Mouse (Mus musculus) liver, embryonic 14.5 days (tissue): ENCODE measurements around the gene Usp54. TPM values are rescaled to one million over a fixed set of nuclear protein-coding genes. Genes with fewer than 3 reads are reported as not detected.

ENCODE experiments used
- ATAC-seq: fragments of 200-750 bp; cut with Nextera tagmentation; 2 replicates; pipeline ENCODE4 v1.8.0; 2017; ENCODE audit warnings: moderate number of reproducible peaks, mild to moderate bottlenecking, moderate library complexity; ENCODE audit not compliant: insufficient read depth
- DNase-seq, 3 experiments: peaks; one replicate each; pipeline ENCODE4 v3.0.0-alpha.2; 2012 to 2013; ENCODE audit warnings: low read depth in 3 of 3, low spot score in 3 of 3
- H3K27ac ChIP-seq: fragments of 300-500 bp; sonication (generic); 2 replicates; pipeline ENCODE4 v1.5.1; 2014; ENCODE audit warnings: moderate library complexity, mild to moderate bottlenecking, control low read depth, inconsistent platforms
- H3K27me3 ChIP-seq: fragments of 300-500 bp; sonication (generic); 2 replicates; pipeline ENCODE4 v1.6.1; 2014; ENCODE audit warnings: mild to moderate bottlenecking, low read length, moderate library complexity; ENCODE audit not compliant: control insufficient read depth, insufficient read depth
- H3K36me3 ChIP-seq: fragments of 300-500 bp; sonication (generic); replicated peaks from 2 replicates; pipeline ENCODE4 v1.6.1; 2014; ENCODE audit warnings: low read depth; ENCODE audit not compliant: control insufficient read depth, insufficient read depth
- H3K4me1 ChIP-seq, 2 experiments: fragments of 200-500 bp in 1 of 2; fragments of 300-500 bp in 1 of 2; sonication (generic) in 1 of 2; replicated peaks; 2 replicates each; pipeline ENCODE4 v1.6.1; 2012 to 2014; ENCODE audit warnings: antibody characterized with exemption in 1 of 2, inconsistent platforms in 1 of 2, low read length in 1 of 2; ENCODE audit not compliant: control insufficient read depth in 2 of 2, insufficient read depth in 2 of 2
- H3K4me2 ChIP-seq: fragments of 300-500 bp; sonication (generic); 2 replicates; pipeline ENCODE4 v1.6.1; 2014; ENCODE audit warnings: low read depth, mild to moderate bottlenecking, control low read depth, moderate library complexity
- H3K4me3 ChIP-seq, 2 experiments: fragments of 200-500 bp in 1 of 2; fragments of 300-500 bp in 1 of 2; sonication (generic) in 1 of 2; 2 replicates each; pipeline ENCODE4 v1.5.1; 2012 to 2014; ENCODE audit warnings: low read depth in 2 of 2, low read length in 2 of 2, mild to moderate bottlenecking in 2 of 2, control low read depth in 1 of 2, inconsistent platforms in 1 of 2, moderate library complexity in 1 of 2; ENCODE audit not compliant: insufficient read depth in 1 of 2
- H3K9ac ChIP-seq: fragments of 300-500 bp; sonication (generic); replicated peaks from 2 replicates; pipeline ENCODE4 v1.6.1; 2014; ENCODE audit warnings: mild to moderate bottlenecking, control low read depth, moderate library complexity
- H3K9me3 ChIP-seq: fragments of 300-500 bp; sonication (generic); 2 replicates; pipeline ENCODE4 v1.6.1; 2016; ENCODE audit warnings: low read length, mixed read lengths; ENCODE audit not compliant: control insufficient read depth
- CTCF ChIP-seq: IDR thresholded peaks from 2 replicates; pipeline ENCODE4 v1.5.1; 2016; ENCODE audit warnings: antibody characterized with exemption, low read depth, control low read depth
- EP300 ChIP-seq: IDR thresholded peaks from 2 replicates; pipeline ENCODE4 v1.6.1; 2016; ENCODE audit warnings: antibody characterized with exemption, low read depth
- WGBS: fragments of 180-500 bp; shearing (Covaris S2); extraction: QIAGEN DNeasy Blood & Tissue Kit; methylation state at CpG from one replicate; pipeline ENCODE4 v1.1.7; 2014; ENCODE audit not compliant: insufficient replicate concordance; 5-methylcytosine and 5-hydroxymethylcytosine counted together
- polyA plus RNA-seq, 2 experiments: library from polyadenylated mRNA; depleted of rRNA in 1 of 2; stranded (reverse) in 1 of 2; unstranded in 1 of 2; fragments of >200 nt; fragmentation: Nextera tagmentation in 1 of 2; extraction: Ambion mirVana in 1 of 2; gene quantifications; 2 replicates each; pipeline versions ENCODE4 v1.2.1 to v1.2.3; 2012 to 2014

Usp54 gene
- polyA plus RNA-seq (2012; rRNA removed) (1.2 and 1.3 TPM in 2 replicates), polyA plus RNA-seq (2014; fragmentation: Nextera tagmentation; extraction: Ambion mirVana) (1.1 and 1.2 TPM in 2 replicates)

DNA sequence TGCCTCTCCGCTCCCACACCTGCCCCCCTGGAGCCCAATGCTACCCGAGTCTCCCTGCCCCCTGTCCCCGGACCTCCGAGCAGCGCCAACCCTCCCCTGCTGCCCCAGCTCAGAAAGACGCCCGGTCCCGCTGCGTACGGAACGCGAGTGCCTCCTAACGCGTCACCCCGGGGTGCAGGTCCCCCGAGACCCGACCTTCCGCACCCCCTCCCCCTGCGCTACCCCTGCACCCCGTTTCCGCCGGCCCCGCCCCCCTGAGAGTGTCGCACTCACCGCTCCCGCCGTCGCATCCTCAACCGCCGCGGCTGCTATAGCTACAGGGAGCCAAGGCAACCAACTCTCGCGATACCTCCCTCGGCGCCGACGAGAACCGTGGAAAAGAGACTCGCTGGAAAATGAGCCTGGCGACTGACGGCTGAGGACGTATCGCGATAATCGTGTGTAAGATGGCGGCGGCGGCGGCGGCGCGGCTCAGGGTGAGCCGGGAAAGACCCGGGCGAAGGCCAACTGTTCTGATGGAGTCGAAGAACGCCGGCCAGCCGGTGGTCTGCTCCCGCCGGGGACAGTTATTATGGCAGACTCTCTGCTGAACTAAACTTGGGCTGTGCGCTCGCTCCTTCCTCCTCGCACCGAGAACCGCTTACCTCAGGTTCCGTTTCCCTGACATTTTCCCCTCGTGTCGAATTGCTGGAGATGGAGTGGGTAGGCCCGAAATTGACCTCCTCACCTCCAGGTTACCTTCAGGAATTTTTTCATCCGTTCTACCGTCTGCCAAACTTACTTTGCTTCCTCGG lies at the start of gene Usp54:
Gene Usp54 (minus strand): TSS at position 420 of the 794 bp plus-strand sequence.
- WGBS: under 1% methylated on average over 73 of the region's 73 CpGs
- peak; percentile 94 for ATAC-seq

DNA sequence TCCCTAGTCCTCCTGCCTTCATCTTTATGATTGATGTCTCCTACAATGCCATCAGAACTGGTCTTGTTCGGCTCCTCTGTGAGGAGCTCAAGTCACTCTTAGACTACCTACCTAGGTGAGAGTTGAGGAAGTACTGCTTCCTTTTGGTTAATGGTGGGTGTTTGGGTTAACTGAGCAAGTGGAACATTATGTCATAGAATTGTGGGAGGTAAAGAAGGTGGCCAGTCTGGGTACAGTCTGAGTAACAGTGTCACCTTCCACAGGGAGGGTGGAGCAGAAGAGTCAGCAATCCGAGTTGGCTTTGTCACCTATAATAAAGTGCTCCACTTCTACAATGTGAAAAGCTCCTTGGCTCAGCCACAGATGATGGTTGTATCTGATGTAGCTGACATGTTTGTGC lies 48.1 kb upstream of the Usp54 start:
- no peak for DNase-seq

More for the DNA sequence above, at the start of gene Usp54:
- no peaks in the 10 kb centered on the region for H3K36me3 ChIP-seq
- no peaks in the 10 kb centered on the region for H3K9me3 ChIP-seq
- no peak for TF ChIP-seq CTCF
- TF ChIP-seq EP300: peak; percentile 75
- H3K9ac ChIP-seq: peak within 1 kb of the TSS; percentile 93
- peak within 1 kb of the TSS; percentile 83 to 96 for H3K4me3 ChIP-seq
- no peaks in the 10 kb centered on the region for H3K27me3 ChIP-seq
- H3K27ac ChIP-seq: peak within 1 kb of the TSS; percentile 76
- peak; percentile 97 to 99 (median 98) for DNase-seq
- H3K4me2 ChIP-seq: peak within 1 kb of the TSS; percentile 91
- peaks cover 15 to 17% of the 10 kb centered on the region in 2 experiments for H3K4me1 ChIP-seq

DNA sequence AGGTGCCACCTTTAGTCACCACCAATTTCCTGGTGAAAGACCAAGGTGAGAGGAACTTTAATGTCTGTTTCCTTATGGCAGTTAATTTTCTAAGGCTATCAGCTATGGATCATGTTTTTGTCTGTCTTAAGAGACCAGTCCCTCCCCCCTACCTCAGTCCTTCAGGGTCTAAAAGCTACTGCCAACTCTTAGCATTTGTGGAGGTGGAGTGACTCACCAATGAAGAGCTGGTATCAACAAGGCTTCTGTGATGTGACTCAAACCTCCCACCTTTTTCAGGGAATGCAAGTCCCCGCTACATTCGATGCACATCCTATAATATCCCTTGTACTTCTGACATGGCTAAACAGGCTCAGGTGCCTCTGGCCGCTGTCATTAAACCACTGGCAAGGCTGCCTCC lies 45.7 kb upstream of the Usp54 start:
- no peak overlapping the region for H3K9ac ChIP-seq
- H3K4me3 ChIP-seq: no peak overlapping the region
- no peaks in the 10 kb centered on the region for H3K27me3 ChIP-seq
- 0 out of 4 replicates have a peak, but pooled peaks cover 0 to 2% of the 10 kb centered on the region in 2 experiments for H3K4me1 ChIP-seq
- no peak for ATAC-seq
- H3K9me3 ChIP-seq: no peaks in the 10 kb centered on the region
- TF ChIP-seq EP300 (no peak), CTCF (no peak)
- WGBS: 90% methylated on average over 3 of the region's 3 CpGs
- H3K36me3 ChIP-seq: peaks cover 93% of the 10 kb centered on the region
- no peak for DNase-seq
- H3K4me2 ChIP-seq: no peak overlapping the region
- no peak overlapping the region for H3K27ac ChIP-seq

More for the DNA sequence above, 48.1 kb upstream of the Usp54 start:
- H3K27ac ChIP-seq: no peak overlapping the region
- H3K27me3 ChIP-seq: no peaks in the 10 kb centered on the region
- no peak for ATAC-seq
- no peak overlapping the region for H3K4me3 ChIP-seq
- TF ChIP-seq CTCF (no peak), EP300 (no peak)
- H3K4me2 ChIP-seq: no peak overlapping the region
- no peaks in the 10 kb centered on the region for H3K9me3 ChIP-seq
- WGBS: 80% methylated on average over 2 of the region's 2 CpGs
- H3K36me3 ChIP-seq: peaks cover 92% of the 10 kb centered on the region
- no peak overlapping the region for H3K9ac ChIP-seq
- H3K4me1 ChIP-seq: peaks cover 2 to 4% of the 10 kb centered on the region in 2 experiments; a peak in 2 of 4 replicates

DNA sequence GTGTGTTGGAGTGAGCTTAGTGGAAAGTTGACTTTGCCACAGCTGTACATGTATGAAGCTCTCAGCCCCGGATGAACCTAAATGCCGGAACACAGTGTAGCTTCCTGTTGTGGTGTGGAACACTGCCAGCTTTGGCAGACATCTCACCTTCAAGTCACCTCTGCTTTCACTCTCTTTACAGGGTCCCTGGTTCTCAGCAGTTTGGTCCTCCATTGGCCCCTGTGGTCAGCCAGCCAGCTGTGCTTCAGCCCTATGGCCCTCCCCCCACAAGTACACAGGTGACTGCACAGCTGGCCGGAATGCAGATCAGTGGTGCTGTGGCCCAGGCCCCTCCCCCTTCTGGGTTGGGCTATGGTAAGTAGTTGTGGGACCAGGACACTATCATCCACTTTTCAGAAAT lies 41.6 kb upstream of the Usp54 start:
- no peaks in the 10 kb centered on the region for H3K9me3 ChIP-seq
- ATAC-seq (peak; percentile 48), DNase-seq (no peak)
- no peak overlapping the region for H3K27ac ChIP-seq
- no peak overlapping the region for H3K4me2 ChIP-seq
- WGBS: 59% methylated on average over 3 of the region's 3 CpGs
- 0 out of 4 replicates have a peak, but pooled peaks cover 0 to 2% of the 10 kb centered on the region in 2 experiments for H3K4me1 ChIP-seq
- no peak for TF ChIP-seq EP300
- TF ChIP-seq CTCF: no peak
- no peak overlapping the region for H3K9ac ChIP-seq
- peaks cover 96% of the 10 kb centered on the region for H3K36me3 ChIP-seq
- no peaks in the 10 kb centered on the region for H3K27me3 ChIP-seq
- H3K4me3 ChIP-seq: no peak overlapping the region

DNA sequence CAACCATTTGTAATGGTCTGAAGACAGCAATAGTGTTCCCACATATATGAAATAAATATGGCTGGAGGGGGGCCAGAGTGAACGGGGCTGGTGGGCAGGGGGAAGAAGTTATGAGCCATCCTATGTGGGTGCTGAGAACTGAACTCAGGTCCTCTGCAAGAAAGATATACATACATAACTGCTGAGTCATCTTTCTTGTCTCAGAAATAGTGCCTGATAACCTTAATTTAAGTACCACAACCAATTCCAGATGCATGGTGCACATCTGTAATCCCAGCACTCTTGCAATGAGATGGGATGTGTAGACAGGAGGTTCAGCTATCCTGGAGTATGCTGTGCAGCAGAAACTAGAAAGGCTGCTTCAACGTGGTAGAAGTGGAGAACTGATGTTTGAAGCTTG lies 40.9 kb upstream of the Usp54 start:
- H3K27ac ChIP-seq: no peak overlapping the region
- H3K4me3 ChIP-seq: no peak overlapping the region
- ATAC-seq: no peak
- DNase-seq: no peak
- no peak overlapping the region for H3K4me2 ChIP-seq
- no peak overlapping the region for H3K9ac ChIP-seq
- H3K4me1 ChIP-seq: 0 out of 4 replicates have a peak, but pooled peaks cover 0 to 2% of the 10 kb centered on the region in 2 experiments
- TF ChIP-seq CTCF: no peak
- no peak for TF ChIP-seq EP300
- no peaks in the 10 kb centered on the region for H3K9me3 ChIP-seq
- H3K27me3 ChIP-seq: no peaks in the 10 kb centered on the region
- peaks cover 95% of the 10 kb centered on the region for H3K36me3 ChIP-seq
- WGBS: 79% methylated on average over 2 of the region's 2 CpGs
